Mouse (Mus musculus) liver, embryonic 15.5 days (tissue): ENCODE results near the gene Comtd1. TPM values are rescaled to one million over a fixed set of nuclear protein-coding genes. Genes with fewer than 3 reads are reported as not detected.

Experiments
- ATAC-seq: fragments of 200-750 bp; cut with Nextera tagmentation; 2 replicates; pipeline ENCODE4 v1.8.0; 2017; ENCODE audit warnings: moderate number of reproducible peaks, mild to moderate bottlenecking, moderate library complexity; ENCODE audit not compliant: insufficient read depth
- H3K27ac ChIP-seq: fragments of 300-500 bp; sonication (generic); replicated peaks from 2 replicates; pipeline ENCODE4 v1.5.1; 2015; ENCODE audit warnings: mild to moderate bottlenecking, inconsistent platforms
- H3K27me3 ChIP-seq: fragments of 300-500 bp; sonication (generic); 2 replicates; pipeline ENCODE4 v1.6.1; 2015; ENCODE audit warnings: mild to moderate bottlenecking, inconsistent platforms
- H3K36me3 ChIP-seq: fragments of 300-500 bp; sonication (generic); replicated peaks from 2 replicates; pipeline ENCODE4 v1.6.1; 2015; ENCODE audit warnings: moderate library complexity, mild to moderate bottlenecking, inconsistent platforms
- H3K4me1 ChIP-seq: fragments of 300-500 bp; sonication (generic); replicated peaks from 2 replicates; pipeline ENCODE4 v1.6.1; 2015; ENCODE audit warnings: inconsistent platforms
- H3K4me2 ChIP-seq: fragments of 300-500 bp; sonication (generic); 2 replicates; pipeline ENCODE4 v1.6.1; 2015; ENCODE audit warnings: moderate library complexity, mild to moderate bottlenecking, inconsistent platforms
- H3K4me3 ChIP-seq: fragments of 300-500 bp; sonication (generic); replicated peaks from 2 replicates; pipeline ENCODE4 v1.5.1; 2015; ENCODE audit warnings: mild to moderate bottlenecking, inconsistent platforms
- H3K9ac ChIP-seq: fragments of 300-500 bp; sonication (generic); 2 replicates; pipeline ENCODE4 v1.6.1; 2015; ENCODE audit warnings: moderate library complexity, mild to moderate bottlenecking, inconsistent platforms
- H3K9me3 ChIP-seq: fragments of 300-500 bp; sonication (generic); replicated peaks from 2 replicates; pipeline ENCODE4 v1.6.1; 2016; ENCODE audit warnings: inconsistent platforms
- WGBS: fragments of 180-500 bp; shearing (Covaris S2); methylation state at CpG from one replicate; pipeline ENCODE4 v1.1.7; 2015; ENCODE audit warnings: mixed read lengths; ENCODE audit not compliant: insufficient replicate concordance; 5-methylcytosine and 5-hydroxymethylcytosine counted together
- polyA plus RNA-seq: library from polyadenylated mRNA; unstranded; fragments of >200 nt; fragmentation: Nextera tagmentation; extraction: Ambion mirVana; gene quantifications from 2 replicates; pipeline ENCODE4 v1.2.1, GENCODE M21; 2015

The Comtd1 gene
- polyA plus RNA-seq, 1 experiment from 2014 or later, result 20.1 TPM

DNA sequence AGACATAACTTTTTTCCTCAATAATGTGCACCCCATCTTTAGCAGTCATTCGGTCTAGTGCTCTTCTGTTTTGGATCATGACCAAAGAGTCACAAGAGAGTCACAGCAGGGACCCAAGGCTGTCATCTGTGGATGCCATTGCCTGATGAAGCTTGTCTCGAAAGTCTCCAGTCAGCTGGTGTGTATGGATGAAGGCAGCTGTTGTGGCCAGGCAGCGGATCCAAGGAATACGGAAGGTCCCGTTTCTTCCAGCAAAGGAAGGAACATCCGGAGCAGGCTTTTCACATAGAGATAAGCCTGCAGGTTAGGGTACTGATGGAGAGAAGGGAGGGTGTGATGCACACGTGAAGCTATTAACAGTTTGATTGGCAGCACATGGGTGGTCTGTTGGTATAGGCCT is 47.2 kb downstream of the Comtd1 start:
- H3K9ac ChIP-seq, result no peak overlapping the region
- peaks cover 4% of the 10 kb centered on the region for H3K4me1 ChIP-seq
- no peak overlapping the region for H3K4me2 ChIP-seq
- WGBS, result 72% methylated on average over 7 of the region's 7 CpGs
- H3K36me3 ChIP-seq, result peaks cover 5% of the 10 kb centered on the region; the same call in 1 of the 2 replicates
- ATAC-seq, result no peak
- H3K4me3 ChIP-seq, result no peak overlapping the region
- no peak overlapping the region for H3K27ac ChIP-seq
- no peaks in the 10 kb centered on the region for H3K9me3 ChIP-seq
- H3K27me3 ChIP-seq, result no peaks in the 10 kb centered on the region

GRCm38 (mm10) chr14:21800641-21801040 is 48.1 kb downstream of the Comtd1 start:
- H3K4me1 ChIP-seq, result no peaks in the 10 kb centered on the region
- peaks cover 5% of the 10 kb centered on the region; the same call in 1 of the 2 replicates for H3K36me3 ChIP-seq
- H3K9me3 ChIP-seq, result no peaks in the 10 kb centered on the region
- H3K4me3 ChIP-seq, result no peak overlapping the region
- ATAC-seq, result no peak
- H3K4me2 ChIP-seq, result no peak overlapping the region
- H3K27me3 ChIP-seq, result no peaks in the 10 kb centered on the region
- no peak overlapping the region for H3K9ac ChIP-seq
- no peak overlapping the region for H3K27ac ChIP-seq
- 89% methylated on average over 4 of the region's 4 CpGs for WGBS

Other genes with a start within 250 kb of the Comtd1 start
- 0.10 TPM in 1 of 2 replicates, not detected in the other for gene Dupd1, start 134.4 kb downstream of the Comtd1 start, polyA plus RNA-seq
- gene Samd8, start 98.4 kb downstream of the Comtd1 start, polyA plus RNA-seq, result 2.8 and 3.3 TPM in 2 replicates
- 0.16 and 0.18 TPM in 2 replicates for gene Dusp13, start 97.8 kb downstream of the Comtd1 start, polyA plus RNA-seq
- gene Vdac2, start 23.7 kb downstream of the Comtd1 start, polyA plus RNA-seq, result 110 and 121 TPM in 2 replicates
- 0.74 and 0.91 TPM in 2 replicates for gene Zfp503, start 140.6 kb upstream of the Comtd1 start, polyA plus RNA-seq
- gene Lrmda, start 170.7 kb upstream of the Comtd1 start, polyA plus RNA-seq, result 0.13 and 0.28 TPM in 2 replicates